Mouse (Mus musculus): Measurements from ENCODE around the gene Angptl4. TPM values are rescaled to one million over a fixed set of nuclear protein-coding genes. Genes with fewer than 3 reads are reported as not detected.

The Angptl4 gene
- polyA plus RNA-seq, 1 experiment from 2014 or later, result 33.5 TPM

DNA sequence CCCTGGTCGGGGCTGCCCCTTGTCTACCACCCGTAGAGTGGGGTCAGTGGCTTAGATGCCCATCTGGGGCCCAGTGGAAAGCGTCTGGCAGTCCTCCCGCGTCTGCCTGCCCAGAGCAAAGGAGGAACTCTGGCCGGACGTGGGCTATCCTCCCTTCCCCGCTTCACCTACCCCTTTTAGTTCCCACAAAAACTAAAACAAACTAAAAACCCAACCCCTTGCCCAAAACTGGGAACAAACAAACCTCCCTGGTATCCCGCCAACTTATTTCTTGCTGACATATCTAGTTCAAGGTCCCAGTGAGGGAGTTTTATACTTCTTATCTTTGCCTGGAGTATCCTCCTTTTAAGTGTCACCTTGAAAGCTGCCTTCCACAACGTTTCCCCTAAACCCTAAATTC is 26.6 kb upstream of the Angptl4 start:
- no peaks in the 10 kb centered on the region for H3K9me3 ChIP-seq (ENCODE audit: control insufficient read depth)
- H3K27ac ChIP-seq (ENCODE audit: low read depth, low read length), result no peak overlapping the region
- no peak overlapping the region for H3K9ac ChIP-seq (ENCODE audit: low read depth, low read length)
- H3K4me2 ChIP-seq (replicated peaks; ENCODE audit: low read depth), result no peak overlapping the region
- no peak overlapping the region for H3K4me3 ChIP-seq (ENCODE audit: low read depth, low read length)
- TF ChIP-seq CTCF (IDR thresholded peaks at IDR 0.05; ENCODE audit: low read depth), result no peak
- H3K27me3 ChIP-seq (replicated peaks; ENCODE audit: control insufficient read depth, insufficient read depth, low read length), result no peaks in the 10 kb centered on the region
- 41% methylated on average over 10 of the region's 10 CpGs for WGBS
- H3K36me3 ChIP-seq (ENCODE audit: control insufficient read depth, insufficient read depth), result no peaks in the 10 kb centered on the region
- no peak for ATAC-seq
- no peaks in the 10 kb centered on the region for H3K4me1 ChIP-seq (replicated peaks; ENCODE audit: control insufficient read depth, insufficient read depth, low read length)

DNA sequence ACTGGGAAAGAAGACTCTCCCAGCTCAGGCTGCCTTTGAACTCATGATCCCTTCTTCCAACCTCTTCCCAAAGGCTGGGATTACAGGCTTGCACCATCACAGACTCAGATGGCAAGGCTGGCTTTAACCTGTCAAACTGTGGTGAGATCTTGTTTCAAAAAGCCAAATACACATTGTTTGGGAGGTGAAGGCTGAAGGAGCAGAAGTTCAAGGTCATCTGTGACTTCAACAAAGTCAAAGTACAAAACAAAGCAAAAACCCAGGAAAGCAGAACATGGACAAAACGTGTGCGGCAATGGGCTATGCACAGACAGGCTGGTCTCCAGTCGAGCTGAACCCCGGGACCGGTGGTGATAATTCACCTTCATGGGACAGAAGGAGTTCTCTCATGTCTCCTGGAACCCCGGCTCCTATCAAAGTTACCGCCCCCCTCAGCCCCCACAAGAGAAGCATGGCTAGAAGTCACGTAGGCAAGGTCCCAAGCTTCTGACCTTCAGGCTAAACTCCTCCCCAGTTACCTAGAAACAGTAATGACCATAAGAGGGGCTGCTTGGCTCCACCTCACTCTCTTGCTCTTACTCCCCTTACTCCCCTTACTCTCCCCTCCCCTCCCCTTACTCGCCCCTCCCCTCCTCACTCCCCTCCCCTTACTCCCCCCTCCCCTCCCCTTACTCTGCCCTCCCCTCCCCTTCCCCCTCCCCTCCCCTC is 25.7 kb upstream of the Angptl4 start:
- no peak for TF ChIP-seq CTCF (IDR thresholded peaks at IDR 0.05; ENCODE audit: low read depth)

DNA sequence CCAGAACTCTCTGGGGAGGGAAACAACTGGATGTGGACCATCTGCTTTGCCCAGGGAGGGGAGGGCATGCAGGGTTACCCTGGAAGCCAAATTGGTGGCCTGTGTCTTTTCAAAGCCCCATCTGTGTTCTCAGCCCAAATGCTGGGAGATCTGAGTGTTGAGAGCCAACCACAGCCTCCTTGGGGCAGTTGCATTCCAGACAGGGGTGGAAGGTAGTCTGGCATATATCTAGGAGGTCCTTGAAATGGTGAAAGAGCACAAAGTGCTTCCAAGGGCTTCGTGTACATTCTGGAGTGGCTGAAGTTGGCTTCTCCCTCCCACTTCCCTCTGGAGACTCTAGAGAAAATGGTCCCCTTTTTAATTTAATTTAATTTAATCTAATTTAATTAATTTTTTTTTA is 23.1 kb upstream of the Angptl4 start:
- Histone ChIP-seq H3K4me2 (replicated peaks; ENCODE audit: low read depth) (no peak overlapping the region), H3K4me3 (ENCODE audit: low read depth, low read length) (no peak overlapping the region), H3K9me3 (ENCODE audit: control insufficient read depth) (no peaks in the 10 kb centered on the region), H3K27ac (ENCODE audit: low read depth, low read length) (no peak overlapping the region), H3K4me1 (replicated peaks; ENCODE audit: control insufficient read depth, insufficient read depth, low read length) (no peaks in the 10 kb centered on the region), H3K27me3 (replicated peaks; ENCODE audit: control insufficient read depth, insufficient read depth, low read length) (no peaks in the 10 kb centered on the region), H3K9ac (ENCODE audit: low read depth, low read length) (no peak overlapping the region), H3K36me3 (ENCODE audit: control insufficient read depth, insufficient read depth) (no peaks in the 10 kb centered on the region)
- 29% methylated on average over 1 of the region's 1 CpGs for WGBS
- no peak for ATAC-seq
- no peak for TF ChIP-seq CTCF (IDR thresholded peaks at IDR 0.05; ENCODE audit: low read depth)

More for the DNA sequence above, 25.7 kb upstream of the Angptl4 start:
- H3K4me2 ChIP-seq (replicated peaks; ENCODE audit: low read depth), result no peak overlapping the region
- no peaks in the 10 kb centered on the region for H3K9me3 ChIP-seq (ENCODE audit: control insufficient read depth)
- WGBS, result 53% methylated on average over 8 of the region's 9 CpGs
- H3K4me1 ChIP-seq (replicated peaks; ENCODE audit: control insufficient read depth, insufficient read depth, low read length), result no peaks in the 10 kb centered on the region
- H3K27me3 ChIP-seq (replicated peaks; ENCODE audit: control insufficient read depth, insufficient read depth, low read length), result no peaks in the 10 kb centered on the region
- H3K9ac ChIP-seq (ENCODE audit: low read depth, low read length), result no peak overlapping the region
- H3K27ac ChIP-seq (ENCODE audit: low read depth, low read length), result no peak overlapping the region
- ATAC-seq, result no peak
- no peak overlapping the region for H3K4me3 ChIP-seq (ENCODE audit: low read depth, low read length)
- H3K36me3 ChIP-seq (ENCODE audit: control insufficient read depth, insufficient read depth), result no peaks in the 10 kb centered on the region

DNA sequence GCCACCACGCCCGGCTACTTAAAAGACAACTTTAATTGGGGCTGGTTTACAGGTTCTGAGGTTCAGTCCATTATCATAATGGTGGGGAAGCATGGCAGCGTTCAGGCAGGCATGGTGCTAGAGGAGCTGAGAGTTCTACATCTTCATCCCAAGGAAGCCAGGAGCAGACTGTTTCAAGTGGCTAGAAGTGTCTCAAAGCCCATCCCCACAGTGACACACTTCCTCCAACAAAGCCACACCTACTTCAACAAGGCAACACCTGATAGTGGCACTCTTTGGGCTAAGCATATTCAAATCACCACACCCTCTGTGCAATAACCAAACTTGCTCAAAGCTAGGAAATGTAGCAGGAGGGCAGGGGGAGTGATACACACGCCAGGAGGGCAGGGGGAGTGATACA is 22.6 kb upstream of the Angptl4 start:
- WGBS, result 53% methylated on average over 4 of the region's 4 CpGs
- H3K4me1 ChIP-seq (replicated peaks; ENCODE audit: control insufficient read depth, insufficient read depth, low read length), result no peaks in the 10 kb centered on the region
- TF ChIP-seq CTCF (IDR thresholded peaks at IDR 0.05; ENCODE audit: low read depth), result no peak
- H3K36me3 ChIP-seq (ENCODE audit: control insufficient read depth, insufficient read depth), result no peaks in the 10 kb centered on the region
- H3K9ac ChIP-seq (ENCODE audit: low read depth, low read length), result no peak overlapping the region
- H3K27me3 ChIP-seq (replicated peaks; ENCODE audit: control insufficient read depth, insufficient read depth, low read length), result no peaks in the 10 kb centered on the region
- H3K27ac ChIP-seq (ENCODE audit: low read depth, low read length), result no peak overlapping the region
- no peak overlapping the region for H3K4me2 ChIP-seq (replicated peaks; ENCODE audit: low read depth)
- H3K9me3 ChIP-seq (ENCODE audit: control insufficient read depth), result no peaks in the 10 kb centered on the region
- no peak for ATAC-seq
- H3K4me3 ChIP-seq (ENCODE audit: low read depth, low read length), result no peak overlapping the region

DNA sequence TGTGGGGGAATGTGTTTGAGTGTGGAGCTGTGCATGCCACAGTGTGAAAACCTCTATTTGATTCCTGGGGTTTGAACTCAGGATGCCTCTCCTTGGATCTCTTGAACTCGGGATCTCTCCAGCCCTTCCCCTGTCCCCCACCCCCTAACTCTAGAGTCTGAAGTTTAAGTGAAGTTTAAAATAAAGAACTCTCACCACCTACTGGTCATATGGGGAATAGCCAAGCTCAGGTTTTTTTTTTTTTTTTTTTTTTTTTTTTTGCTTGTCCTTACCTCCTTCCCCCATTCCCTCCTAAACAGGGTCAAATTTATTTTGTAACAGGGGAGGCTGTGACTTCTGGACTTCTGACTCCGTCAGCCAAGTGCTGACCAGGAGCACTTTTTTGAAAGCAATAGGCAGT is 20.6 kb upstream of the Angptl4 start:
- TF ChIP-seq CTCF (IDR thresholded peaks at IDR 0.05; ENCODE audit: low read depth), result peak; percentile 66
- no peaks in the 10 kb centered on the region for H3K36me3 ChIP-seq (ENCODE audit: control insufficient read depth, insufficient read depth)
- H3K9ac ChIP-seq (ENCODE audit: low read depth, low read length), result no peak overlapping the region
- no peaks in the 10 kb centered on the region for H3K4me1 ChIP-seq (replicated peaks; ENCODE audit: control insufficient read depth, insufficient read depth, low read length)
- H3K4me3 ChIP-seq (ENCODE audit: low read depth, low read length), result no peak overlapping the region
- peak; percentile 25; the same call in 1 of the 2 replicates for ATAC-seq
- no peaks in the 10 kb centered on the region for H3K27me3 ChIP-seq (replicated peaks; ENCODE audit: control insufficient read depth, insufficient read depth, low read length)
- WGBS, result 6% methylated on average over 2 of the region's 2 CpGs
- no peak overlapping the region for H3K27ac ChIP-seq (ENCODE audit: low read depth, low read length)
- H3K9me3 ChIP-seq (ENCODE audit: control insufficient read depth), result no peaks in the 10 kb centered on the region
- no peak overlapping the region for H3K4me2 ChIP-seq (replicated peaks; ENCODE audit: low read depth)

DNA sequence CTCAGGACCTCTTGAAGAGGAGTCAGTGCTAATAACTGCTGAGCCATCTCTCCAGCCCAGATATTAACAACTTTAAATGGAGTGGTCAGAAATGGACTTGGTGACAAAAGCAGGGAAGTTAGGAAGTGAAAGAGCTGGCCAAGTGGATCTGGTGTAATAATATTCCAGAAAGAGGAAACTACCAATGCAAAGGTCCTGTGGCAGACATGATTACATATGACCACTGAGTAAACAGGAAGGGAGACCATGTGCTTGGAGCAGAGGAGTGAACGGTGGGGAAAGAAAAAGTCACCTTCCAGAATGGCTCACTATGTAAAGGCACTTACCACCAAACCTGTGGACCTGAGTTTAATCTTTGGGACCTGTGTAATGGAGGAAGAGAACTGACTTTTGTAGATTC is 17.6 kb upstream of the Angptl4 start:
- Histone ChIP-seq H3K4me1 (replicated peaks; ENCODE audit: control insufficient read depth, insufficient read depth, low read length) (no peaks in the 10 kb centered on the region), H3K27me3 (replicated peaks; ENCODE audit: control insufficient read depth, insufficient read depth, low read length) (no peaks in the 10 kb centered on the region), H3K4me2 (replicated peaks; ENCODE audit: low read depth) (no peak overlapping the region), H3K27ac (ENCODE audit: low read depth, low read length) (no peak overlapping the region), H3K36me3 (ENCODE audit: control insufficient read depth, insufficient read depth) (no peaks in the 10 kb centered on the region), H3K9ac (ENCODE audit: low read depth, low read length) (no peak overlapping the region), H3K4me3 (ENCODE audit: low read depth, low read length) (no peak overlapping the region), H3K9me3 (ENCODE audit: control insufficient read depth) (no peaks in the 10 kb centered on the region)
- no peak for TF ChIP-seq CTCF (IDR thresholded peaks at IDR 0.05; ENCODE audit: low read depth)
- no peak for ATAC-seq
- 50% methylated on average over 1 of the region's 1 CpGs for WGBS
